Mouse (Mus musculus) brain, embryonic 14.5 days (tissue): ENCODE data around the gene Chuk. TPM values are rescaled to one million over a fixed set of nuclear protein-coding genes. Genes with fewer than 3 reads are reported as not detected.

Experiments used
- DNase-seq: peaks from one replicate; pipeline ENCODE4 v3.0.0-alpha.2; 2011; ENCODE audit warnings: low read depth
- CTCF ChIP-seq: fragments of 200-500 bp; IDR thresholded peaks from 2 replicates; pipeline ENCODE4 v1.5.1; 2012; ENCODE audit warnings: inconsistent platforms, mild to moderate bottlenecking, moderate library complexity, borderline replicate concordance; ENCODE audit not compliant: insufficient read depth, insufficient read length; ENCODE audit errors: extremely low read depth
- POLR2A ChIP-seq: fragments of 200-500 bp; IDR thresholded peaks from 2 replicates; pipeline ENCODE4 v1.6.1; 2012; ENCODE audit warnings: mild to moderate bottlenecking, inconsistent platforms, borderline replicate concordance; ENCODE audit not compliant: poor library complexity, insufficient read depth, insufficient read length, severe bottlenecking; ENCODE audit errors: extremely low read depth
- polyA plus RNA-seq: library from polyadenylated mRNA; depleted of rRNA; stranded (reverse); fragments of >200 nt; gene quantifications from 2 replicates; pipeline ENCODE4 v1.2.3, GENCODE M21; 2012; rRNA removed

The Chuk gene
- 107 and 111 TPM in 2 replicates for polyA plus RNA-seq

GRCm38 (mm10) chr19:44106831-44107660 lies at the start of gene Chuk:
Gene Chuk (minus strand): TSS chr19:44107480.
- DNase-seq = peak; percentile 98
- TF ChIP-seq POLR2A = peak; percentile 97
- TF ChIP-seq CTCF = no peak

- no peak for TF ChIP-seq CTCF
- TF ChIP-seq POLR2A = no peak
- no peak for DNase-seq
Observed at GRCm38 (mm10) chr19:44157005-44157404, 49.7 kb upstream of the Chuk start.

GRCm38 (mm10) chr19:44153781-44154180 lies 46.5 kb upstream of the Chuk start:
- TF ChIP-seq POLR2A (no peak), CTCF (no peak)
- no peak for DNase-seq

GRCm38 (mm10) chr19:44148991-44149390 lies 41.7 kb upstream of the Chuk start:
- TF ChIP-seq POLR2A (no peak), CTCF (no peak)
- no peak for DNase-seq

- DNase-seq = no peak
- TF ChIP-seq CTCF (no peak), POLR2A (no peak)
Observed at GRCm38 (mm10) chr19:44148345-44148744, 41.1 kb upstream of the Chuk start.

- TF ChIP-seq CTCF (no peak), POLR2A (no peak)
- DNase-seq = no peak
Observed at GRCm38 (mm10) chr19:44146951-44147350, 39.7 kb upstream of the Chuk start.

GRCm38 (mm10) chr19:44146568-44146879 lies 39.2 kb upstream of the Chuk start:
- no peak for TF ChIP-seq POLR2A
- TF ChIP-seq CTCF = no peak
- no peak for DNase-seq

GRCm38 (mm10) chr19:44145702-44146567 lies 38.7 kb upstream of the Chuk start, which contains the start of gene Bloc1s2:
Gene Bloc1s2 (minus strand): TSS chr19:44146446.
- peak; percentile 93 for DNase-seq
- TF ChIP-seq POLR2A = peak; percentile 76
- no peak for TF ChIP-seq CTCF

- TF ChIP-seq POLR2A (no peak), CTCF (no peak)
Observed at GRCm38 (mm10) chr19:44144366-44144765, 37.1 kb upstream of the Chuk start.

GRCm38 (mm10) chr19:44135960-44136485 lies 28.7 kb upstream of the Chuk start:
- TF ChIP-seq CTCF (no peak), POLR2A (no peak)

More at GRCm38 (mm10) chr19:44144366-44144765, 37.1 kb upstream of the Chuk start:
- DNase-seq = no peak

More at GRCm38 (mm10) chr19:44135960-44136485, 28.7 kb upstream of the Chuk start:
- no peak for DNase-seq
